Mouse (Mus musculus): ENCODE measurements around the gene Erich6.

GRCm38 (mm10) chr3:58678384-58678783 is 41.4 kb upstream of the Erich6 start:
- no peak for TF ChIP-seq CTCF (IDR thresholded peaks at IDR 0.05; ENCODE audit: low read depth)
- TF ChIP-seq EP300 (IDR thresholded peaks at IDR 0.05; ENCODE audit: low read depth), result no peak

All from heart, postnatal 0 days (tissue).